21 mouse cellular contexts compared by ENCODE assay signal in genomic region chr11:119687966-119688365, GRCm38 (mm10).
DNase-seq lines count a peak whose midpoint lies in the region; ATAC-seq and TF ChIP-seq lines count a peak whose summit lies in the region.
"Had no signal": no experiment of that assay in that cellular context is flagged by ENCODE, and none has a peak within 500 bp of the region (broad histone marks: within the 10 kb centered on the region; RNA-seq: fewer than 3 reads in every experiment).

No protein-coding gene starts in this region.

- peak; percentile 15; the same call in 1 of the 2 replicates for ATAC-seq in lung, embryonic 15.5 days (ENCODE audit: borderline replicate concordance, extremely low read depth, low FRiP score, low TSS enrichment)
- ATAC-seq: forebrain, postnatal 0 days; liver, postnatal 0 days; midbrain, embryonic 15.5 days; Patski had no signal

- TF ChIP-seq POLR2A in lung, adult 2 months (IDR thresholded peaks at IDR 0.05; ENCODE audit: borderline replicate concordance, extremely low read depth, low read depth, low read length), result no peak

- no peaks in the 10 kb centered on the region for H3K27me3 ChIP-seq in lung, embryonic 15.5 days
- H3K27me3 ChIP-seq: embryonic facial prominence, embryonic 15.5 days; midbrain, embryonic 15.5 days; Patski had no signal

- DNase-seq in cerebellum, postnatal 14 days, result peak; percentile 63 to 69
- no peak for DNase-seq in cerebellum, postnatal 4 days (ENCODE audit: low spot score in 2 of 2)
- DNase-seq in lung, adult 2 months, result no peak
- peak; percentile 62 for DNase-seq in brain, adult 2 months (ENCODE audit: low read depth, low spot score)
- no peak for DNase-seq in urinary bladder, postnatal 14 days (ENCODE audit: low spot score)
- DNase-seq in layer of hippocampus, adult 18-20 months (ENCODE audit: low spot score in 2 of 2), result no peak
- DNase-seq: cerebellum, adult 8-10 months; forebrain, postnatal 0 days; gastrocnemius, postnatal 36 days; kidney, adult 18-20 months; kidney, postnatal 14 days; liver, postnatal 0 days; spleen, adult 18-20 months had no signal

- H3K36me3 ChIP-seq in lung, embryonic 15.5 days, result no peaks in the 10 kb centered on the region
- H3K36me3 ChIP-seq: embryonic facial prominence, embryonic 15.5 days; heart, embryonic 10.5 days; hindbrain, embryonic 10.5 days; midbrain, embryonic 15.5 days had no signal

- no peak overlapping the region for H3K4me3 ChIP-seq in lung, embryonic 15.5 days
- H3K4me3 ChIP-seq in lung, adult 2 months (replicated peaks; ENCODE audit: extremely low read depth, low read depth, low read length), result no peak overlapping the region
- H3K4me3 ChIP-seq: embryonic facial prominence, embryonic 15.5 days; heart, embryonic 10.5 days; hindbrain, embryonic 10.5 days; limb, embryonic 10.5 days; midbrain, embryonic 15.5 days; myocyte had no signal

- no peaks in the 10 kb centered on the region for H3K9me3 ChIP-seq in lung, embryonic 15.5 days
- H3K9me3 ChIP-seq: embryonic facial prominence, embryonic 15.5 days; heart, embryonic 10.5 days; hindbrain, embryonic 10.5 days; limb, embryonic 10.5 days; midbrain, embryonic 15.5 days had no signal

- 0 out of 2 replicates have a peak overlapping the region, but pooled peaks have one; percentile 7 for H3K27ac ChIP-seq in lung, embryonic 15.5 days
- H3K27ac ChIP-seq: embryonic facial prominence, embryonic 15.5 days; heart, embryonic 10.5 days; hindbrain, embryonic 10.5 days; limb, embryonic 10.5 days; midbrain, embryonic 15.5 days had no signal

- TF ChIP-seq CTCF in lung, adult 2 months (IDR thresholded peaks at IDR 0.05; ENCODE audit: insufficient read depth, low read length), result no peak

- H3K9ac ChIP-seq in lung, embryonic 15.5 days, result no peak overlapping the region
- H3K9ac ChIP-seq: embryonic facial prominence, embryonic 15.5 days; forebrain, postnatal 0 days; liver, postnatal 0 days; midbrain, embryonic 15.5 days had no signal

- peaks cover 47% of the 10 kb centered on the region for H3K4me1 ChIP-seq in lung, embryonic 15.5 days
- H3K4me1 ChIP-seq in lung, adult 2 months (ENCODE audit: control insufficient read depth, insufficient read depth, low read length), result peaks cover 9% of the 10 kb centered on the region

- no peak overlapping the region for H3K4me2 ChIP-seq in lung, embryonic 15.5 days
- H3K4me2 ChIP-seq: embryonic facial prominence, embryonic 15.5 days; midbrain, embryonic 15.5 days had no signal

Comparison
In these comparisons a context has a peak if more than half of its experiments do, and no peak if none do; other contexts are left out.
1. DNase-seq: peak in cerebellum, postnatal 14 days (2 of 2) and brain, adult 2 months (single experiment); none in cerebellum, postnatal 4 days (0 of 2), lung, adult 2 months (single experiment), urinary bladder, postnatal 14 days (single experiment) and layer of hippocampus, adult 18-20 months (0 of 2).